Mouse (Mus musculus): ENCODE data around the gene Tmem255b. TPM values are rescaled to one million over a fixed set of nuclear protein-coding genes. Genes with fewer than 3 reads are reported as not detected.

Gene Tmem255b
- polyA plus RNA-seq, 1 experiment from 2014 or later: not detected

DNA sequence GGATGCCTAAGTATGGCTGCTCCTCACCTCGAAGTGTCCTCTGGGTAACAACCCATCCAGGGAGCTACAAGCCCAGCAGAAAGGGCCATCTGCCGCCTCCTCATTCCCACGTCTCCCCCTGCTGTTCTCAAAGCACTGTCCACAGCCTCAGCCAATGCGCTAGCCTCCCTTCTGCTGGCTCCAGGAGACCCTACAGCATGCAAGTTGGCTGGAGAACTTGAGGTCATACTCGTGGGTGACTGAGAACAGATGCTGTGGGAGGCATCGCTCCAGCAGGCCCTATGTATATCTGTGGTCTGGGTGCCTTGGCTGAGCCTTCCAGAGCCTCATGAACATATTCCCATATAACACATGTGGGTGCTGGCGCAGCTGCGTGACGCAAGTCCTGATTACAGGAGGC lies 33.7 kb downstream of the Tmem255b start:
- no peak for ATAC-seq (replicated peaks; ENCODE audit: low FRiP score)
- 82% methylated on average over 9 of the region's 9 CpGs for WGBS
- no peaks in the 10 kb centered on the region for H3K36me3 ChIP-seq (ENCODE audit: control insufficient read depth, insufficient read depth, low read length)
- H3K4me3 ChIP-seq (ENCODE audit: low read depth, low read length): no peak overlapping the region
- no peak overlapping the region for H3K27ac ChIP-seq (ENCODE audit: low read depth, low read length)
- H3K27me3 ChIP-seq (ENCODE audit: control insufficient read depth, insufficient read depth, low read length): no peaks in the 10 kb centered on the region
- no peaks in the 10 kb centered on the region for H3K9me3 ChIP-seq (ENCODE audit: control insufficient read depth, low read length)
- H3K4me2 ChIP-seq (ENCODE audit: low read depth, low read length, severe bottlenecking): no peak overlapping the region
- no peaks in the 10 kb centered on the region for H3K4me1 ChIP-seq (replicated peaks; ENCODE audit: control insufficient read depth, insufficient read depth, low read length)
- no peak for DNase-seq (ENCODE audit: low spot score)
- no peak overlapping the region for H3K9ac ChIP-seq (ENCODE audit: low read length)

DNA sequence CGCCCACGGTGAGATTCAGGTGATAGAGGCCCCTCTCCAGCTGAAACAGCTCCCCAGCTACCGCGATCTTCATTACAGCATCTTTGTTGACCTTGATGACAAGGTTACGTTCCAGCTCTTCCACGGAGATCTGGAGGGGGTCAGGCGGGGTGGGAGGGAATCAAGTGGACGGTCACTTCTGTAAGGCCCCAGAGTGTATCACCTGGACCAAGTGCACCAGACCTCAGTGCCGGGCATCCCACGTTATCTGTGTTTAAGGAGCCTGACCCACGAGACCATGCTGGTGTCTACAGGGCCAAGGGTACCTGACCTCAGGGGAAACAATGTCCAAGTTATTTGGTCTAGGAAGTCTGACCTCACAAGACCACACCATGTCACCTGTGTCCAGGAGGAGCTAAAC lies 36.5 kb downstream of the Tmem255b start:
- H3K4me3 ChIP-seq (ENCODE audit: low read depth, low read length): no peak overlapping the region
- ATAC-seq (replicated peaks; ENCODE audit: low FRiP score): no peak
- WGBS: 90% methylated on average over 11 of the region's 11 CpGs
- no peak overlapping the region for H3K4me2 ChIP-seq (ENCODE audit: low read depth, low read length, severe bottlenecking)
- H3K9me3 ChIP-seq (ENCODE audit: control insufficient read depth, low read length): no peaks in the 10 kb centered on the region
- no peaks in the 10 kb centered on the region for H3K36me3 ChIP-seq (ENCODE audit: control insufficient read depth, insufficient read depth, low read length)
- H3K27me3 ChIP-seq (ENCODE audit: control insufficient read depth, insufficient read depth, low read length): no peaks in the 10 kb centered on the region
- no peak overlapping the region for H3K9ac ChIP-seq (ENCODE audit: low read length)
- no peaks in the 10 kb centered on the region for H3K4me1 ChIP-seq (replicated peaks; ENCODE audit: control insufficient read depth, insufficient read depth, low read length)
- no peak for DNase-seq (ENCODE audit: low spot score)
- no peak overlapping the region for H3K27ac ChIP-seq (ENCODE audit: low read depth, low read length)

DNA sequence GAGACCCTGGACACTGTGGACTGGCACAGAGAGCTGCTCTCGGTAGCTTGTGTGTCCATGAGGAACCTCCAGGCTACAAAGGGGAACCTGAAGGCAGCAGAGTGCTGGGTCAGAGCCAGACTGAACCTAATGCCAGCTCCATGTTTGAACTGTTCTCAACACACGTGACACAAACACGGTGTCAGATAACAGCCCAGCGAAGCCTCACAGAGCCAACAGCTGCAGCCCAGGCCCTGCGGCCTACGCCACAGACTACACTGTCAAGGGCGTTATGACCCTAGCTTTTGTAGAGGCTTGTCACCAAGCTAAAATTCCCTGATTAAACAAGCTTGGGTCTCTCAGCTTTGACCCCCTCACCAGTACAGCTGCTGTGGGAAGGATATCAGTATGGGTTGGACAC lies 37.3 kb downstream of the Tmem255b start:
- Histone ChIP-seq H3K9me3 (ENCODE audit: control insufficient read depth, low read length) (no peaks in the 10 kb centered on the region), H3K4me2 (ENCODE audit: low read depth, low read length, severe bottlenecking) (no peak overlapping the region), H3K4me1 (replicated peaks; ENCODE audit: control insufficient read depth, insufficient read depth, low read length) (no peaks in the 10 kb centered on the region), H3K36me3 (ENCODE audit: control insufficient read depth, insufficient read depth, low read length) (no peaks in the 10 kb centered on the region), H3K4me3 (ENCODE audit: low read depth, low read length) (no peak overlapping the region), H3K9ac (ENCODE audit: low read length) (no peak overlapping the region), H3K27ac (ENCODE audit: low read depth, low read length) (no peak overlapping the region), H3K27me3 (ENCODE audit: control insufficient read depth, insufficient read depth, low read length) (no peaks in the 10 kb centered on the region)
- no peak for DNase-seq (ENCODE audit: low spot score)
- WGBS: 85% methylated on average over 7 of the region's 7 CpGs
- no peak for ATAC-seq (replicated peaks; ENCODE audit: low FRiP score)

DNA sequence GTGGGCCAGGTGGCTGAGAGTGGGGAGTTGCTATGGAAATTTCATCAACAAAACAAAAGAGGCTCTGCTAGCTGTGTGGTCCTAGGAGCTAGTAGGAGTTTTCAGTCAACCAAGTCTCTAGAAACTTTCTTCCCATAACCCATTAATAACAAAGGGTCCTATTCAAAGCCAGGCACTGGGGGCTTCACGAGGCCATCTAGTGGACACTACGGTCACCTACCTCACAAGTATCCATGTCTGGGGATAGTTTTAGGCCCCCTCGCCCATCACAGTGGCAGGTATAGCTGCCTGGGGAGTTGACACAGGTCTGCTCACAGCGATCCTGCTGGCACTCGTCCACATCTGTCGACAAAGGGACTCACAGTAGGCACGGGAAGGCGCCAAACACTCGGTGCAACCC lies 40.9 kb downstream of the Tmem255b start:
- 56% methylated on average over 9 of the region's 9 CpGs for WGBS
- no peak overlapping the region for H3K4me2 ChIP-seq (ENCODE audit: low read depth, low read length, severe bottlenecking)
- ATAC-seq (replicated peaks; ENCODE audit: low FRiP score) (no peak), DNase-seq (ENCODE audit: low spot score) (no peak)
- H3K4me3 ChIP-seq (ENCODE audit: low read depth, low read length): no peak overlapping the region
- no peak overlapping the region for H3K9ac ChIP-seq (ENCODE audit: low read length)
- H3K27ac ChIP-seq (ENCODE audit: low read depth, low read length): no peak overlapping the region
- no peaks in the 10 kb centered on the region for H3K4me1 ChIP-seq (replicated peaks; ENCODE audit: control insufficient read depth, insufficient read depth, low read length)
- H3K36me3 ChIP-seq (ENCODE audit: control insufficient read depth, insufficient read depth, low read length): no peaks in the 10 kb centered on the region
- H3K27me3 ChIP-seq (ENCODE audit: control insufficient read depth, insufficient read depth, low read length): no peaks in the 10 kb centered on the region
- no peaks in the 10 kb centered on the region for H3K9me3 ChIP-seq (ENCODE audit: control insufficient read depth, low read length)

DNA sequence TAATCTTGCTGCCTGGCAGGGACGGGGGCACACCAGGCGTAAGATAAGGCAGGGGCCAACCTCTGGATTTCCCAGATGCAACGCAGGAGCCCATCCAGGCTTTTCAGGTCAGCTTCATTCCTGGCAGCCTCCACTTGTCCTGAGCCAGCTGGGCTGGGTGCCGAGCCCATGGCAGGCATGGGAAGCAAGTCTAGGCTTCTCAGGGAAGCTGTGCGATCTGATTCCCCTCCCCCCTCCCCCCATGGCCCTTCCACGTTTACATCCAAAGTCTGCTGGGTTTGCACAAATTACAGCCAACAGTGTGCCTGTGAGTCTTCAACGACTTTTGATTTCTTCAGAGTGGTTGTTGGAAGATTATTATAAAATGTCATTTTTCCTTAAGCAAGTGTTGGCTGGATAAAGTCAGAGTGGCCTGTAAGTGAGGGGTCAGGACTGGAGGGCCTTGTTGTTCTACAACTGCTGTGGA lies 46.1 kb downstream of the Tmem255b start:
- no peaks in the 10 kb centered on the region for H3K9me3 ChIP-seq (ENCODE audit: control insufficient read depth, low read length)
- no peak overlapping the region for H3K9ac ChIP-seq (ENCODE audit: low read length)
- H3K4me1 ChIP-seq (replicated peaks; ENCODE audit: control insufficient read depth, insufficient read depth, low read length): no peaks in the 10 kb centered on the region
- no peaks in the 10 kb centered on the region for H3K36me3 ChIP-seq (ENCODE audit: control insufficient read depth, insufficient read depth, low read length)
- H3K27me3 ChIP-seq (ENCODE audit: control insufficient read depth, insufficient read depth, low read length): no peaks in the 10 kb centered on the region
- no peak overlapping the region for H3K4me3 ChIP-seq (ENCODE audit: low read depth, low read length)
- DNase-seq (ENCODE audit: low spot score): no peak
- no peak overlapping the region for H3K27ac ChIP-seq (ENCODE audit: low read depth, low read length)
- no peak overlapping the region for H3K4me2 ChIP-seq (ENCODE audit: low read depth, low read length, severe bottlenecking)
- WGBS: 89% methylated on average over 7 of the region's 7 CpGs
- ATAC-seq (replicated peaks; ENCODE audit: low FRiP score): no peak

DNA sequence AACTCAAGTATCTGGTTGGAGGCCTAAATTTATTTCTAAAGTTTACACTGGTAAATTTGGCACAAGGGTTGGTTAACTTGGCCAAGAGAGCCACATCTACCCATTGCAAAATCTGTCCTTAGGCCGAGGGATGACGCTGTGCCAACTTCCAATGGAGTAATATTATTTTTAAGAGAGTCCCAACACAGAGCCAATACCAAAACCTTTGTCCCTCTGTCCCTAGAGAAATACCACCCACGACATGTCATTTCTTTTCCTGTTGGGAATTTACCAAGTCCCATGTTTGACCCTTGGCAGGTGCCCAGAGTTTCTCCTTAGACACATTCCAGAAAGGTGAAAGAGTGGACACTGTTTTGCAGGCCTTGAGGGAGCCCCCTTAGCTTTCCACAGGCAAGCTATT lies 46.6 kb downstream of the Tmem255b start:
- H3K27ac ChIP-seq (ENCODE audit: low read depth, low read length): no peak overlapping the region
- DNase-seq (ENCODE audit: low spot score) (no peak), ATAC-seq (replicated peaks; ENCODE audit: low FRiP score) (no peak)
- H3K4me2 ChIP-seq (ENCODE audit: low read depth, low read length, severe bottlenecking): no peak overlapping the region
- no peaks in the 10 kb centered on the region for H3K27me3 ChIP-seq (ENCODE audit: control insufficient read depth, insufficient read depth, low read length)
- H3K36me3 ChIP-seq (ENCODE audit: control insufficient read depth, insufficient read depth, low read length): no peaks in the 10 kb centered on the region
- no peaks in the 10 kb centered on the region for H3K4me1 ChIP-seq (replicated peaks; ENCODE audit: control insufficient read depth, insufficient read depth, low read length)
- no peak overlapping the region for H3K4me3 ChIP-seq (ENCODE audit: low read depth, low read length)
- 96% methylated on average over 3 of the region's 3 CpGs for WGBS
- H3K9me3 ChIP-seq (ENCODE audit: control insufficient read depth, low read length): no peaks in the 10 kb centered on the region
- no peak overlapping the region for H3K9ac ChIP-seq (ENCODE audit: low read length)

DNA sequence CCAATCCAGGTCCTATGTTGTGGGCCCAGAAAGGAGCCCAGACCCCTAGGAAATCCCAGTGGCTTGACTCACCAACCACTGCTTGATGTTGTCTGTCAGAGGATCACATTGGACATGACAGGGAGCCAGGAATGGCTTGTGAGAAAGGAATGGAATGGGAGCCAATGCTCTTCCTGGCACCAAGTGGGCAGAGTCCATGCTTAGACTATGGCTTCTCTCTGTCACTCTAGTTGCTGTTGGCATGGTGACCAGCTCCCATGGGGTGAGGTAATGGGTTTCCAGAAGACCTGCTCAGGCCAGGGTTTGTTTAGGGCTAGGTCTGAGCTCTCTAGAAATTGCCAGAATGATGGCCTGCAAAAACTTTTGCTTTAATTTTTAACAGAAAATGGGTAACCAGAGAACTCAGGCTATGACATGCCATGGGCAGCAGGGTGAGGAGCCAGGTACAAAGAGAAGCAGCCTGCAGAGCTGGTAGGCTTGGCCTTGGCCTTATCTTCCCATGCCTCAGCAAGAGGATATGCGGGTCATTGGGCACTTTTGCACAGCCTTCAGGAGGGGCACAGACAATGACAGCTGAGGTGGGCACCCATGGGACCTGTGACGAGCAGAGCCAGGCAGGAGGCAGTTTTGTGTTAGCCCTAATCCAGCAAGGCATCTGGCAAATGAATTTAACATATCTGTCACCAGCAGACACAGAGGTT lies 47.3 kb downstream of the Tmem255b start:
- Histone ChIP-seq H3K9ac (ENCODE audit: low read length) (no peak overlapping the region), H3K27me3 (ENCODE audit: control insufficient read depth, insufficient read depth, low read length) (no peaks in the 10 kb centered on the region), H3K4me3 (ENCODE audit: low read depth, low read length) (no peak overlapping the region), H3K9me3 (ENCODE audit: control insufficient read depth, low read length) (no peaks in the 10 kb centered on the region), H3K4me2 (ENCODE audit: low read depth, low read length, severe bottlenecking) (no peak overlapping the region), H3K27ac (ENCODE audit: low read depth, low read length) (no peak overlapping the region), H3K4me1 (replicated peaks; ENCODE audit: control insufficient read depth, insufficient read depth, low read length) (no peaks in the 10 kb centered on the region), H3K36me3 (ENCODE audit: control insufficient read depth, insufficient read depth, low read length) (no peaks in the 10 kb centered on the region)
- DNase-seq (ENCODE audit: low spot score): no peak
- 79% methylated on average over 2 of the region's 2 CpGs for WGBS
- no peak for ATAC-seq (replicated peaks; ENCODE audit: low FRiP score)

DNA sequence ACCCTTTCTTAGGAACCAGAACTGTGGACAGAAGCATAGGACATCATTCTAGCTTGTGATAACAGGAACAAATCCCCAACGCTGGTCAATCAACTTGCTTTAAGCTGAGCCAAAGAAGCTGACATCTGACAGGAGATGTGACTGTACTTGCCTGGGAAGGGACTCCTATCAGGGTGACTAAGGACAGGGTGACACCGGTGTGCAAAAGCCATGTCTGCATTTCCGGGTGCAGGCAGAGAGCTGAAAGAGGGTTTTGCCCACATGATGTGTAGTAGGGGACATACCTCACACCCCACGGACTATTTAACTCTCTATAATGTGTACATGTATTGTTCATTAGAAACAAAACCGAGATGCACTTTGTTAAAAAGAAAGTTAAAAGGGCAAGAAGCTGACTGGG lies 48.2 kb downstream of the Tmem255b start:
- no peaks in the 10 kb centered on the region for H3K4me1 ChIP-seq (replicated peaks; ENCODE audit: control insufficient read depth, insufficient read depth, low read length)
- no peaks in the 10 kb centered on the region for H3K27me3 ChIP-seq (ENCODE audit: control insufficient read depth, insufficient read depth, low read length)
- H3K27ac ChIP-seq (ENCODE audit: low read depth, low read length): no peak overlapping the region
- H3K4me3 ChIP-seq (ENCODE audit: low read depth, low read length): no peak overlapping the region
- no peaks in the 10 kb centered on the region for H3K36me3 ChIP-seq (ENCODE audit: control insufficient read depth, insufficient read depth, low read length)
- H3K9me3 ChIP-seq (ENCODE audit: control insufficient read depth, low read length): no peaks in the 10 kb centered on the region
- ATAC-seq (replicated peaks; ENCODE audit: low FRiP score): no peak
- H3K9ac ChIP-seq (ENCODE audit: low read length): no peak overlapping the region
- 87% methylated on average over 5 of the region's 5 CpGs for whole genome bisulfite sequencing
- H3K4me2 ChIP-seq (ENCODE audit: low read depth, low read length, severe bottlenecking): no peak overlapping the region
- DNase-seq (ENCODE audit: low spot score): no peak

DNA sequence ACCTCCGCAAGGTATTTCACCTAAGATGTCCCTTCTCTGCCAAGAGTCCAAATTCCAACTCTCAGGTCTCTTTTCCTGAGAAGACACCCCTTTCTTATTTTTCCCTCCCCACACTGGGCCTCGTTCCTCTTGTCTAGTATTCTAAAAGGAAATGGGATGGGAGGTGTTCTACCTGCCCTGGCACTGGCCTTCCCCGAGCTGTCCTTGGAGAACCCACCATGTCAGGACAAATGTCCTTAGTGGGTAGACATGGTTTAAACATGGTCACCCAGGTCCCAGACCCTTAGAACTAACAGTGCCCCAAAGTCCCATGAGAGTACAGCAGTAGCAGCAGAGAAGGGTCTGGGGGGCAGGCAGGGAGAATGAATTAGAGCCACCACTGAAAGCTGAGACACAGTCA lies 54.4 kb downstream of the Tmem255b start:
- no peaks in the 10 kb centered on the region for H3K9me3 ChIP-seq (ENCODE audit: control insufficient read depth, low read length)
- ATAC-seq (replicated peaks; ENCODE audit: low FRiP score) (no peak), DNase-seq (ENCODE audit: low spot score) (no peak)
- no peak overlapping the region for H3K4me2 ChIP-seq (ENCODE audit: low read depth, low read length, severe bottlenecking)
- peaks cover 15% of the 10 kb centered on the region for H3K27me3 ChIP-seq (ENCODE audit: control insufficient read depth, insufficient read depth, low read length)
- no peaks in the 10 kb centered on the region for H3K36me3 ChIP-seq (ENCODE audit: control insufficient read depth, insufficient read depth, low read length)
- H3K27ac ChIP-seq (ENCODE audit: low read depth, low read length): no peak overlapping the region
- 0 out of 2 replicates have a peak, but pooled peaks cover 2% of the 10 kb centered on the region for H3K4me1 ChIP-seq (replicated peaks; ENCODE audit: control insufficient read depth, insufficient read depth, low read length)
- 88% methylated on average over 3 of the region's 3 CpGs for WGBS
- H3K9ac ChIP-seq (ENCODE audit: low read length): no peak overlapping the region
- no peak overlapping the region for H3K4me3 ChIP-seq (ENCODE audit: low read depth, low read length)
